Mouse (Mus musculus) liver, adult 2 months (tissue): ENCODE measurements at regions not wholly inside any gene's neighbourhood (a gene's known extent, or its start where the extent isn't known, plus 50 kb on each side); places are given as distances from the start of the nearest gene placed in this dataset.

ENCODE experiments used
- CTCF ChIP-seq: fragments of 200-500 bp; IDR thresholded peaks from 2 replicates; pipeline ENCODE4 v1.5.1; 2011; ENCODE audit warnings: low read depth, low read length, control low read depth
- POLR2A ChIP-seq: fragments of 200-500 bp; IDR thresholded peaks from 2 replicates; pipeline ENCODE4 v1.6.1; 2011; ENCODE audit warnings: low read length, control low read depth; ENCODE audit not compliant: insufficient read depth; ENCODE audit errors: extremely low read depth

DNA sequence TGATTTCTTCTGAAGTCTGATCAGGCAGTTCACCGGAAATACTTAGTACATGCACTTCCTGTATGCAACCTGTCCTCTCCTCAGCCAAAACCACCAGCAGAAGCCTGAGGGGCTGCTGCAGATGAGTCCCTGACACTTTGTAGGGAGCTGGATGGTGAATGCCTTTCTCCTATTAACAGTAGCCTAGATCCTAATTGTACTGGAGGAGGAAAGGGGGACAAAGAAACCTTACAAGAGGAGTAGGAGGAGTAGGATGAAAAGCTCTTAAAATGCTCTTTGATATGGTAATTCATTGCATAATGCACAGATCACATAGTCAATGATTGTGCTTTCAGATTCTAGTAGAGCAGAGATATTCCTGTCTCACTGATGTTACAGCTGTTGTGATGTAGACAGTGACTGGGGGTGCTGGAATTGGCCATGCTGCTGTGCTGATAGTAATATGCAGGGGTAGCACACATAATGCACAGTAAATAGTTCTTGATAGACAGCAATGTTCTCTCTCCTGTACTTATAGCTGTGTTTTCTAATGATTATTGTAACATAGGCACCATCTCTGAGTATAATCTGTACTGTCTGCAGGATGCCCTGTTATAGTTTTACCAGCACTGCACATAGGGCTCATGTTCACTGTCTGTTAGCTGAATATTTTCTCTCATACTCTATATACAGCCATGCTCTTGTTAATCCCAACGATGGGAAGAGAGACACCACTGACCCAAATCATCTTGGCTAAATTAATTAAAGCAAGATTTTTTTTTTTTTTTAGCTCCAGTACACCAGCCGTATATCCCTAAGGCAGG lies 874.4 kb downstream of the Car8 start:
- TF ChIP-seq POLR2A: no peak
- no peak for TF ChIP-seq CTCF
